Mouse (Mus musculus) duodenum, adult 2 months (tissue): ENCODE results near the gene Rabepk. TPM values are rescaled to one million over a fixed set of nuclear protein-coding genes. Genes with fewer than 3 reads are reported as not detected.

Source experiments
- polyA plus RNA-seq: library from polyadenylated mRNA; depleted of rRNA; stranded (reverse); fragments of >200 nt; gene quantifications from 2 replicates; pipeline ENCODE4 v1.2.3, GENCODE M21; 2012; ENCODE audit warnings: low replicate concordance; rRNA removed

Gene Rabepk
- 9.8 and 22.9 TPM in 2 replicates for polyA plus RNA-seq

GRCm38 (mm10) chr2:34799357-34800256, at the start of gene Rabepk:
Gene Rabepk (minus strand): TSS chr2:34799912.

GRCm38 (mm10) chr2:34832766-34833457, 33.2 kb upstream of the Rabepk start, which contains the start of gene Gm34653:
Gene Gm34653 (plus strand): TSS chr2:34833007.

GRCm38 (mm10) chr2:34825827-34826459, 26.2 kb upstream of the Rabepk start, which contains the start of gene Fbxw2:
Gene Fbxw2 (minus strand): TSS chr2:34826311.

GRCm38 (mm10) chr2:34771368-34772226, 28.1 kb downstream of the Rabepk start, which contains the start of gene Hspa5:
Gene Hspa5 (plus strand): TSS chr2:34771970.

GRCm38 (mm10) chr2:34754551-34755358, 45.0 kb downstream of the Rabepk start, which contains the start of gene Gapvd1:
Gene Gapvd1 (minus strand): TSS chr2:34755232.

Other genes starting within 250 kb of the Rabepk start
- gene Gapvd1, start 44.7 kb downstream of the Rabepk start, polyA plus RNA-seq = 4.9 and 5.2 TPM in 2 replicates
- 323 and 776 TPM in 2 replicates for gene Hspa5, start 27.9 kb downstream of the Rabepk start, polyA plus RNA-seq
- gene Fbxw2, start 26.4 kb upstream of the Rabepk start, polyA plus RNA-seq = 12.3 TPM in 2 replicates
- gene Gm34653, start 33.1 kb upstream of the Rabepk start, polyA plus RNA-seq = not detected in 2 replicates
- gene Cutal, start 74.5 kb upstream of the Rabepk start, polyA plus RNA-seq = 12.6 and 18.7 TPM in 2 replicates
- gene Psmd5, start 75.1 kb upstream of the Rabepk start, polyA plus RNA-seq = 2.1 and 2.9 TPM in 2 replicates
- 0.65 and 0.81 TPM in 2 replicates for gene Phf19, start 114.1 kb upstream of the Rabepk start, polyA plus RNA-seq
- gene Traf1, start 161.9 kb upstream of the Rabepk start, polyA plus RNA-seq = 2.6 and 4.1 TPM in 2 replicates